Mouse (Mus musculus): ENCODE data around the gene Napsa.

GRCm38 (mm10) chr7:44532918-44533745 lies 39.0 kb upstream of the Napsa start:
- TF ChIP-seq GATA1 (IDR thresholded peaks at IDR 0.05; ENCODE audit: borderline replicate concordance, low read length), result no peak
- TF ChIP-seq FLI1 (IDR thresholded peaks at IDR 0.05; ENCODE audit: low read length), result no peak
